Mouse (Mus musculus): ENCODE results near the gene Ces1a. TPM values are rescaled to one million over a fixed set of nuclear protein-coding genes. Genes with fewer than 3 reads are reported as not detected.

Gene Ces1a
- polyA plus RNA-seq, 1 experiment from 2014 or later: not detected

- ATAC-seq (ENCODE audit: low FRiP score): no peak
- no peak overlapping the region for H3K9ac ChIP-seq
- H3K36me3 ChIP-seq (replicated peaks): no peaks in the 10 kb centered on the region
- H3K27me3 ChIP-seq: no peaks in the 10 kb centered on the region
- peaks cover 10% of the 10 kb centered on the region for H3K4me1 ChIP-seq
- H3K4me3 ChIP-seq (replicated peaks): no peak overlapping the region
- 83% methylated on average over 4 of the region's 4 CpGs for WGBS
- no peak overlapping the region for H3K27ac ChIP-seq
- H3K9me3 ChIP-seq: no peaks in the 10 kb centered on the region
- H3K4me2 ChIP-seq: no peak overlapping the region
These were observed 7.0 kb downstream of the Ces1a start for GRCm38 (mm10) chr8:93040776-93041567.

- no peak overlapping the region for H3K9ac ChIP-seq
- no peak for ATAC-seq (ENCODE audit: low FRiP score)
- no peak overlapping the region for H3K4me2 ChIP-seq
- H3K4me3 ChIP-seq (replicated peaks): no peak overlapping the region
- no peaks in the 10 kb centered on the region for H3K36me3 ChIP-seq (replicated peaks)
- no peaks in the 10 kb centered on the region for H3K9me3 ChIP-seq
- WGBS: 74% methylated on average over 2 of the region's 2 CpGs
- no peaks in the 10 kb centered on the region for H3K27me3 ChIP-seq
- H3K27ac ChIP-seq: no peak overlapping the region
- peaks cover 10% of the 10 kb centered on the region for H3K4me1 ChIP-seq
These were observed 7.7 kb downstream of the Ces1a start for GRCm38 (mm10) chr8:93040256-93040655.

- WGBS: 7% methylated on average over 2 of the region's 2 CpGs
- H3K27ac ChIP-seq: no peak overlapping the region
- peaks cover 10% of the 10 kb centered on the region for H3K4me1 ChIP-seq
- H3K9me3 ChIP-seq: no peaks in the 10 kb centered on the region
- H3K36me3 ChIP-seq (replicated peaks): no peaks in the 10 kb centered on the region
- no peak overlapping the region for H3K9ac ChIP-seq
- H3K4me3 ChIP-seq (replicated peaks): no peak overlapping the region
- ATAC-seq (ENCODE audit: low FRiP score): no peak
- no peaks in the 10 kb centered on the region for H3K27me3 ChIP-seq
- no peak overlapping the region for H3K4me2 ChIP-seq
These were observed 9.2 kb downstream of the Ces1a start for GRCm38 (mm10) chr8:93038831-93039230.

- Histone ChIP-seq H3K4me1 (no peaks in the 10 kb centered on the region), H3K4me2 (no peak overlapping the region), H3K9me3 (no peaks in the 10 kb centered on the region), H3K36me3 (replicated peaks) (no peaks in the 10 kb centered on the region), H3K9ac (no peak overlapping the region), H3K27me3 (no peaks in the 10 kb centered on the region), H3K27ac (no peak overlapping the region), H3K4me3 (replicated peaks) (no peak overlapping the region)
- no peak for ATAC-seq (ENCODE audit: low FRiP score)
- WGBS: 77% methylated on average over 2 of the region's 2 CpGs
These were observed 17.3 kb downstream of the Ces1a start for GRCm38 (mm10) chr8:93030664-93031063.

GRCm38 (mm10) chr8:93021738-93022137 lies 26.3 kb downstream of the Ces1a start:
- Histone ChIP-seq H3K4me1 (no peaks in the 10 kb centered on the region), H3K27ac (no peak overlapping the region), H3K4me2 (no peak overlapping the region), H3K4me3 (replicated peaks) (no peak overlapping the region), H3K36me3 (replicated peaks) (no peaks in the 10 kb centered on the region), H3K9ac (no peak overlapping the region), H3K27me3 (no peaks in the 10 kb centered on the region), H3K9me3 (no peaks in the 10 kb centered on the region)
- ATAC-seq (ENCODE audit: low FRiP score): no peak
- 71% methylated on average over 5 of the region's 5 CpGs for WGBS

- Histone ChIP-seq H3K27ac (no peak overlapping the region), H3K9ac (no peak overlapping the region), H3K9me3 (no peaks in the 10 kb centered on the region), H3K4me3 (replicated peaks) (no peak overlapping the region), H3K27me3 (no peaks in the 10 kb centered on the region), H3K36me3 (replicated peaks) (no peaks in the 10 kb centered on the region), H3K4me2 (no peak overlapping the region), H3K4me1 (no peaks in the 10 kb centered on the region)
- no peak for ATAC-seq (ENCODE audit: low FRiP score)
- WGBS: 91% methylated on average over 4 of the region's 4 CpGs
These were observed 33.7 kb downstream of the Ces1a start for GRCm38 (mm10) chr8:93014300-93014699.

GRCm38 (mm10) chr8:93012226-93012625 lies 35.8 kb downstream of the Ces1a start:
- no peak for ATAC-seq (ENCODE audit: low FRiP score)
- no peak overlapping the region for H3K9ac ChIP-seq
- 81% methylated on average over 6 of the region's 6 CpGs for WGBS
- H3K4me1 ChIP-seq: no peaks in the 10 kb centered on the region
- H3K4me2 ChIP-seq: no peak overlapping the region
- H3K9me3 ChIP-seq: no peaks in the 10 kb centered on the region
- H3K27me3 ChIP-seq: no peaks in the 10 kb centered on the region
- no peaks in the 10 kb centered on the region for H3K36me3 ChIP-seq (replicated peaks)
- no peak overlapping the region for H3K27ac ChIP-seq
- no peak overlapping the region for H3K4me3 ChIP-seq (replicated peaks)

- no peaks in the 10 kb centered on the region for H3K4me1 ChIP-seq
- ATAC-seq (ENCODE audit: low FRiP score): peak; percentile 67; the same call in 1 of the 2 replicates
- no peak overlapping the region for H3K27ac ChIP-seq
- no peak overlapping the region for H3K9ac ChIP-seq
- no peak overlapping the region for H3K4me3 ChIP-seq (replicated peaks)
- H3K36me3 ChIP-seq (replicated peaks): no peaks in the 10 kb centered on the region
- WGBS: 9% methylated on average over 9 of the region's 9 CpGs
- H3K27me3 ChIP-seq: no peaks in the 10 kb centered on the region
- no peak overlapping the region for H3K4me2 ChIP-seq
- H3K9me3 ChIP-seq: no peaks in the 10 kb centered on the region
These were observed 36.6 kb downstream of the Ces1a start for GRCm38 (mm10) chr8:93011439-93011838.

- Histone ChIP-seq H3K4me3 (replicated peaks) (no peak overlapping the region), H3K9me3 (no peaks in the 10 kb centered on the region), H3K36me3 (replicated peaks) (no peaks in the 10 kb centered on the region), H3K27me3 (no peaks in the 10 kb centered on the region), H3K9ac (no peak overlapping the region), H3K4me1 (no peaks in the 10 kb centered on the region), H3K4me2 (no peak overlapping the region), H3K27ac (no peak overlapping the region)
- no peak for ATAC-seq (ENCODE audit: low FRiP score)
- 31% methylated on average over 5 of the region's 5 CpGs for WGBS
These were observed 37.7 kb downstream of the Ces1a start for GRCm38 (mm10) chr8:93010286-93010685.

- Histone ChIP-seq H3K27ac (no peak overlapping the region), H3K27me3 (no peaks in the 10 kb centered on the region), H3K9ac (no peak overlapping the region), H3K4me2 (no peak overlapping the region), H3K9me3 (no peaks in the 10 kb centered on the region), H3K4me3 (replicated peaks) (no peak overlapping the region), H3K36me3 (replicated peaks) (no peaks in the 10 kb centered on the region), H3K4me1 (no peaks in the 10 kb centered on the region)
- ATAC-seq (ENCODE audit: low FRiP score): no peak
- WGBS: 41% methylated on average over 2 of the region's 2 CpGs
These were observed 49.4 kb downstream of the Ces1a start for GRCm38 (mm10) chr8:92998600-92998999.

- Histone ChIP-seq H3K9ac (no peak overlapping the region), H3K27ac (no peak overlapping the region)
- 38% methylated on average over 5 of the region's 5 CpGs for WGBS
These were observed 51.2 kb downstream of the Ces1a start for GRCm38 (mm10) chr8:92996840-92997239.

GRCm38 (mm10) chr8:92984376-92984775 lies 63.6 kb downstream of the Ces1a start:
- 77% methylated on average over 2 of the region's 2 CpGs for WGBS
- no peak overlapping the region for H3K27ac ChIP-seq
- ATAC-seq (ENCODE audit: low FRiP score): no peak

More at GRCm38 (mm10) chr8:92996840-92997239, 51.2 kb downstream of the Ces1a start:
- Histone ChIP-seq H3K4me1 (no peaks in the 10 kb centered on the region), H3K36me3 (replicated peaks) (no peaks in the 10 kb centered on the region), H3K4me2 (no peak overlapping the region), H3K27me3 (no peaks in the 10 kb centered on the region), H3K9me3 (no peaks in the 10 kb centered on the region), H3K4me3 (replicated peaks) (no peak overlapping the region)
- no peak for ATAC-seq (ENCODE audit: low FRiP score)

GRCm38 (mm10) chr8:92982491-92982890 lies 65.5 kb downstream of the Ces1a start:
- no peak overlapping the region for H3K4me3 ChIP-seq (replicated peaks)
- H3K36me3 ChIP-seq (replicated peaks): no peaks in the 10 kb centered on the region
- no peak overlapping the region for H3K27ac ChIP-seq
- H3K4me2 ChIP-seq: no peak overlapping the region
- WGBS: 83% methylated on average over 3 of the region's 3 CpGs
- ATAC-seq (ENCODE audit: low FRiP score): no peak
- no peaks in the 10 kb centered on the region for H3K9me3 ChIP-seq
- no peak overlapping the region for H3K9ac ChIP-seq
- no peaks in the 10 kb centered on the region for H3K4me1 ChIP-seq
- H3K27me3 ChIP-seq: no peaks in the 10 kb centered on the region

More at GRCm38 (mm10) chr8:92984376-92984775, 63.6 kb downstream of the Ces1a start:
- Histone ChIP-seq H3K9ac (no peak overlapping the region), H3K4me1 (no peaks in the 10 kb centered on the region), H3K27me3 (no peaks in the 10 kb centered on the region), H3K9me3 (no peaks in the 10 kb centered on the region), H3K4me2 (no peak overlapping the region), H3K4me3 (replicated peaks) (no peak overlapping the region), H3K36me3 (replicated peaks) (no peaks in the 10 kb centered on the region)
